Mouse (Mus musculus): ENCODE measurements around the gene Gba2. TPM values are rescaled to one million over a fixed set of nuclear protein-coding genes. Genes with fewer than 3 reads are reported as not detected.
"Not testable (repeated sequence)": the region's sequence is repeated elsewhere in the genome, so short reads cannot be mapped to it uniquely, and the experiment has no call there.

The Gba2 gene
- 1 to 10 TPM; 3.9 to 6.1 TPM for total RNA-seq (2021)
- long read RNA-seq, experiment 1, transcript Gba2-201 (17 exons, 3,544 nt), result major isoform, 5 of 9 reads
- long read RNA-seq, experiment 1, partial matches to known transcripts, result 4 of 9 reads
- long read RNA-seq, experiment 1, other reads (novel, unspliced or antisense), result 0 of 9 reads
- long read RNA-seq, experiment 2, transcript Gba2-201 (17 exons, 3,544 nt), result major isoform, 5 of 8 reads
- long read RNA-seq, experiment 2, partial matches to known transcripts, result 3 of 8 reads
- long read RNA-seq, experiment 2, other reads (novel, unspliced or antisense), result 0 of 8 reads

DNA sequence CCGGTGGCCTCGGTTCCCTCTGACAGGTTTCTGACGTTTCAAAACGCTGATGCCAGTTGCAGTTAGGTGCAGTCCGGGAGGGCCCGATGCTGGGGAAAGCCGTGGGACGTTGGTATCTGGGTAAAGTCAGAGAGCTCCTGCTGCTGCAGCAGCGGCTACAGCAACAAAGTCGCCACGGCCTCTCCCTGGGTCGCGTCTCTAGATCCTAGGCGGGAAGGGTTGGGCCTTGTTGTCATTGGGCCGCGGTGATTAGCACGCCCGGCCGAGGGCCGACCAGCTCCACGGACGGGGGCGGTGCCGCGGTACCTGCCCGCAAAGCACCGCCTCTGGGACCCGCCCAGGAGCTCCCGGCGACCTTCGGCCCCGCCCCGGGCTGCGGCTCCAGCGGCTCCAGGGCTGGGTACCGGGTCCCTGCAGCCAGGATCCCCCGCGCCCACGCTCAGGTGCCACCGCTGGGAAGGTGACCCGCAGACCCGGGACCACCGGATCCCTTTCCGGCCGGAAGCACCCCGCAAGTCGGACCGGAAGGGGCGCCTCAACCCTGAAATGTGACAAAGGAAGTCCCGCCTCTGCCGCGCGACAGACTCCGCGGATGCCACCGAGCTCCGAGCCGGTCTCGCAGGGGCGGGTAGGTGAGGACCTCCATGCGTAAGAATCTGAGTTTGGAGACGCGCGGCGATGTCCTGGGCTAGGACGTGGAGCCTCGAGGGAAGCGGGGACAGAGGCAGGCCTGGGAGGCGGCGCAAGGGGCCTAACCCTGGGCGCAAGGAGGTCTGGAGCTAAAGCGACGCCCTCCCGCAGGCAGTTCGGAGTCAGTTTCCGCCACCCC, at the start of gene Gba2, which contains the start of gene Rgp1:
TSS of gene Gba2 (minus strand) at position 498 of the 829 bp plus-strand sequence.
TSS of gene Rgp1 (plus strand) at position 340 of the 829 bp plus-strand sequence.
- DNase-seq, result peak; percentile 83 to 91
- intact Hi-C loops (cut with DNase I), result loop anchor here (2.0 kb wide), 1 partner anchor 16 kb away; the partner anchor contains the start of genes Creb3 and Tln1

GRCm38 (mm10) chr4:43620146-43620778, 41.6 kb upstream of the Gba2 start:
- intact Hi-C loops (cut with DNase I), result no loop called here
- DNase-seq, result no peak

DNA sequence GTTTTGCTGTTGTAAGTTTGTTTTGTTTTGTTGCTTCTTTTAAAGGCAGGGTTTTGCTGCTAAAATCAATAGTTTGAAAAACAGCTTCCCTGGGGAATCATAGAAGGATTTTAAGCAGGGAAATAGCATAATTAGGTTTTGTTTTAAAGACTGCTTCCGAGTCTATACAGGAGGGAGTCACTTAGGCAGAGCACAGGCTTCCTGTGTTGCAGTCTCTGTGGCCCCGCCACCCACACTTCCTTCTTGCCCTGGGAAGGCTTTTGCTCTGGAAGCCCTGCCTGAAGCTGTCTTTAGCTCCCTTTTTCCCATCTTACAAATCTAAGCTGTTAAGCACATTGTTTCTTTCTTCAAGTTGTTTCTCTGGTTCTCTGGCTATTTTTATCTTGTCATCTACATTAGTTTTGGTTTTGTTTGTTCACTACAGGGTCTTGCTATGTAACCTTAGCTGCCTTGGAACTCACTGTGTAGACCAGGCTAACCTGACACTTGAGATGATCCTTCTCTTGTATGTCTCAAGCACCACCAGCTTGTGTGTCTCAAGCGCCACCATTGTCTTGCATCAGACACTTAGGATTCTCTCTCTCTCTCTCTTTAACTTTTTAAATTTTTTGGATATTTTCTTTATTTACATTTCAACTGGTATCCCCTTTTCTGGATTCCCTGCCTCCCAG, 34.5 kb upstream of the Gba2 start:
- no peak for DNase-seq
- intact Hi-C loops (cut with DNase I), result no loop called here

- intact Hi-C loops (cut with DNase I), result no loop called here
- no peak for DNase-seq
Observed at GRCm38 (mm10) chr4:43612534-43612933, 33.9 kb upstream of the Gba2 start.

DNA sequence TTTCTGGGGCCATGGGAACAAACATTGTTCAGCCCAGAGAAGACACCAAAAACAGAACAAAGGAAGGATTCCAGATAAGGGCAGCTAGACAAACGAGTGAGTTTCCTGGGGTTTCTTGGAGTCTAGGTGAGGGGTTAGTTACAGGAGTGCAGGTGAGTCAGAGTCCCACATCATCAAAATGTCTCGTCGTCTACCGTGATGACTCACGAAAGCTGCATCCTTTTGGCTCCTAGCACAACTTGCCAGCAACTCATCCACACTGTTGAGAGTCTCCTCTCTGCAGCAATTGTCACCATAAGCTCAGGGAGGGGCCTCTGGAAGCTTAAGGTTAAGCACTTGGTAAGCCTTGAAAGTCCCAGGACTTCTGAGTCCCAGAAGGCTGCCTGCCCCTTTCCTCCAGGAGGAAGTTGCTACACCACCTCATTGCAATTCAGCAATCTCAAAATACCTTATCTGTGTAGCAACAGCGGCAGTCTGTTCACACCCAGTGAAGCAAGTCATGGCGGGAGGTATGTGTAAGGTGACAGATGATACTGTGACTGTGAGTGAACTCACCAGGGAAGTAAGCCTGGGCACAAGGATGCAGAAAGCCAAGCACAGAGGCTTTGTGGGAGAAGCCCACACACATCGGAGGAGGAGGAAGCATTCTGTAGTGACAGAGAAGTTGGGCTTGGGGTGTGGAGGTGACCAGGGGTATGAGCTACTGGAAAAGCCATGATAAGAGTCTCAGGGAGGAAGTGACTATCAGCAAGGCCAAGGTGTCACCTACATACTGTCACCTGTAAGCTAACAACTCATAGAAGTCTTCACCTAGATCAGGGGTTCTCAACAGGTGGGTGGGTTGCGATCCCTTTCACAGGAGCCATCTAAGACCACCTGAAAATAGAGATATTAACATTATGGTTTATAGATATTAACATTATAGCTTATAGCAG, 26.3 kb upstream of the Gba2 start:
- no peak for DNase-seq
- intact Hi-C loops (cut with DNase I), result no loop called here

- DNase-seq, result no peak
- intact Hi-C loops (cut with DNase I), result no loop called here
Observed at GRCm38 (mm10) chr4:43604099-43604498, 25.4 kb upstream of the Gba2 start.

DNA sequence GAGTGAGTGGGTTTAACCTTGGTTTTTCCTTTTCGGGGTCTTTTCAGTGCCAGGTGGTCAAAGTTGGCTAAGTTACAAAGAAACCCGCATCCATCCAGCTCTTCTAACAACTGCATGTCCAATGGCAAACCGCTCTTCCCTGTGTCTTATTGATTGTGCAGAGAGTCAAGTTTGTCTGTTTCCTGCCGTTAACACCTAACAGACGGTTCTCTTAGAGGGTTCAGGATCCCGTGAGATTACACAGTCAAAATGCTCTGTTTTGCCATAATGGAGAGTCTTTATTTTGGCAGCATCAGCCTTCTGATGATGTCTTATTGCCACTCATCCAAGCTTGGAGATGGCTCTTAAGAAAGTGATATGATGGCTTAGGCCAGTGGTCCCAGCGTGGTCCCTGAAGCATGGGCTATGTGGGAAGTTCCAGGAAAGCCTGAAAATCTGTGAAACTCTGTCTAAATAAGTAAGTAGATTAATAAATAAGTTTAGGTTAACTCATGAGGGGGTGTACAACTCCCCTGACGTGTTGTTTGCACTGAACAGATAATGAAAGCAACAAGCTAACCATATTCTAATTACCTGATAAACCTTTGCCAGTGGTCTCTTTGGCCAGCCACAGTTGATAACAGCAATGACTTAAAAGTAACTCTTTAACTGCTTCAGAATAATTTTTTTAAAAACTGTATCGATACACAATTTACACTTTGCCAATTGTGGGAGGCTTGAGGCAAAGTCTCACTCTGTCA, 21.7 kb upstream of the Gba2 start:
- DNase-seq, result no peak
- intact Hi-C loops (cut with DNase I), result no loop called here

- intact Hi-C loops (cut with DNase I), result no loop called here
- no peak for DNase-seq
Observed at GRCm38 (mm10) chr4:43598650-43599380, 20.1 kb upstream of the Gba2 start.

DNA sequence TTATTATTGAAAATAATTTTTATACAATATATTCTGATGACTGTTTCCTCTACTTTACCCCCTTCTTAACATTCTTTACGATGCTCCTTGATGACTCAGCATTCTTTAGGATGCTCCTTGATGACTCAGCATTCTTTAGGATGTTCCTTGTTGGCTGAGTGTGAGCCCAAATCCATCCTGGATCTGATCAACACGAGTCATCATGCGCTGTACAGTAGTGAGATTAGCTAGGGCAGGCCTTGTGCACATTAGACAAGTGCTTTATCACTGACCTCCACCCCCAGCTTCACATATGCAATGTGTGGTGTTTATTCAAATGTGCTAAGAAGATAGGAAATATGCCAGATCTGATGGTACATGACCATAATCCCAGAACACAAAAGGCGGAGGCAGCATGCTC, 19.5 kb upstream of the Gba2 start:
- intact Hi-C loops (cut with DNase I), result no loop called here
- no peak for DNase-seq

GRCm38 (mm10) chr4:43596597-43596996, 17.9 kb upstream of the Gba2 start:
- DNase-seq; intact Hi-C loops (cut with DNase I): not testable (repeated sequence)

DNA sequence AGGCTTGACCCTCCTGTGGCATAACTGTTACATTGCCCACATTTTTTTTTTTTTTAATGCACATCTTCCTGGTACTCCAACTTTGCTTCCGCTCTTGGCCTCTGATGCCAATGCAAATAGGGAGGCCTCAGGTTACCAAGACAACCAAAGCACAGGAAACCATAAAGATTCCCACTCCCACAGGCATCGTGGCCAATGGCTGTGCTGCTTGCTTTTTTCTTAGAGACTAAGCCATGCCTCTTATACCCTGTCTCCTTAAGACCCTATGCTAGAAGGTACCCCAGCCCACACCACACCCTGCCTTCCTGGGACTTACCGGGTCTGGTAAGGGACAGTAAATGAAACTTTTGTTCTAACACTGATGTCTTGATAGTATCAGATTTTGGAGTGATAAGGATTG, 14.8 kb upstream of the Gba2 start:
- intact Hi-C loops (cut with DNase I), result no loop called here
- no peak for DNase-seq

GRCm38 (mm10) chr4:43591961-43592360, 13.3 kb upstream of the Gba2 start:
- no peak for DNase-seq
- intact Hi-C loops (cut with DNase I), result no loop called here

- no peak for DNase-seq
- intact Hi-C loops (cut with DNase I), result no loop called here
Observed at GRCm38 (mm10) chr4:43591543-43591942, 12.9 kb upstream of the Gba2 start.

- intact Hi-C loops (cut with DNase I), result no loop called here
- no peak for DNase-seq
Observed at GRCm38 (mm10) chr4:43587681-43588080, 9.0 kb upstream of the Gba2 start.

GRCm38 (mm10) chr4:43586411-43586810, 7.7 kb upstream of the Gba2 start:
- intact Hi-C loops (cut with DNase I), result no loop called here

DNA sequence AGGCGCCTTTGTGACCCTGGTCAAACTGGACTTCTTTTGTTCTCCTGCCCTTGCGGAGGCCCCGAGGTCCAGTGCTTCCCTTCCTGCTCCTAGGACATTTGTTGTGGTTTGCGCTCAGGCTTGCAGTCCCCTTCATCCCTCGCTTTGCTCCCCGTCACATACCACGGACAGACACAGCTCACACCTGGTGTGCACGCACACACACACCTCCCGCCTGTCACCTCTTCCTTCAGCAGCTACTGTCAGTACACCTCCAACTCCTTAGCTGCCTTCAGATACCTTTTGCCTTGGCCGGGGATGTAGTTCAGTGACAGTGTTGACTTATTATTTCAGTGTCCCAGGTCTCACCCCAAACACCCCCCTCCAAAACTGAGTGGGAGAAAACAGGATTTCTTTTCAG, 7.0 kb upstream of the Gba2 start:
- DNase-seq, result no peak
- intact Hi-C loops (cut with DNase I), result no loop called here

More at GRCm38 (mm10) chr4:43586411-43586810, 7.7 kb upstream of the Gba2 start:
- DNase-seq, result peak in 1 of 2 experiments; percentile 39

DNA sequence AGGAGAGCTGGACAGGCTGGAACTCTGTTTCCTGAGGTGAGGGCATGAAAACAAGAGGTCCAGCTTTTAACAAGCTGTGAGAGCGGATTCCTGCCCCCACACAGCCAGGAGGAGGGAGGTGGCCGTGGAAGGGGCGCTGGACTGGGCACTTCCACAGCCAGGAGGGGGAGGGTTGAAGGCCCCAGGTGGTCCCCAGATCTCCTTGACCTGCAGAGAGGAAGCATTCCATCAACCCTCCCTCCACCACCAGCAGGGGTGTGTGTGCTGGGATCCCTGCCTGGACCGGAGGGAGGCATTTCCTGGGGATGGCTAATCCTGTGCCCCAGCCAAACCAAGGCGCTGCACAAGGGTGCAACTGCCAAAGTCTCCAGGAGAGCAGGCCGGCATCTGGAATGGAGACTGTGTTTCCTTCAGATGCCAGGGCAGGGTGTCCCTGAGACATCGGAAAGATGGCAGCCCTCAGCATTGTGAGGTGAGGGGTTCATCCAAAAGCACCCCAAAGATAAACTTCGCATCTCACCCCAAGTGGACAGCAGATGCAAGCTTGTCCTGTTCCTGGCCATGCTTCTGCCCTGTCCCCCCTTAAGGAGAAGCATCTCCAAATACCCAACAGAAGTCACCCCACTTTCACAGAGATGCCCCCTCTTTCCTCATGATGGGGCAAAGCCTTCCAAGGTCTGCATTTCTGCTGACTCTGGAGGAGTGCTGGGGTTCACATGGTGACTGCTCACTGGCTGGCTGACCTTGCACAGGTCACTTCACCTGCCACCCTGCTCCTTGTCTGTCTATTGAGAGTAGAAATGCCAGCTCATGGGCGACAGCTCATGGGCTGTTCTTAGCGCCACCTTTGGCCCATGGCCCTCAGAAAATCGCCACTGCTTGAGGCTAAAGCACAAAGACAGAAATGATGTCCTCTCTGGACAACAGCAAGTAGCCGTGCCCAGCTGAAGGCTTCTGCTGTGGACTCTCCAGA, 6.1 kb upstream of the Gba2 start, which contains the start of gene Msmp:
TSS of gene Msmp (minus strand) at position 51 of the 973 bp plus-strand sequence.
- intact Hi-C loops (cut with DNase I), result no loop called here
- DNase-seq, result no peak

Data from gastrocnemius, postnatal 36 days (tissue).